Mouse (Mus musculus) forebrain, embryonic 16.5 days (tissue): ENCODE measurements around the gene Fam208a. TPM values are rescaled to one million over a fixed set of nuclear protein-coding genes. Genes with fewer than 3 reads are reported as not detected.

Source experiments
- ATAC-seq: fragments of 200-750 bp; cut with Nextera tagmentation; 2 replicates; pipeline ENCODE4 v1.8.0; 2017; ENCODE audit warnings: mild to moderate bottlenecking, moderate library complexity
- H3K27ac ChIP-seq: fragments of 300-500 bp; sonication (generic); 2 replicates; pipeline ENCODE4 v1.5.1; 2014; ENCODE audit warnings: low read length, control low read depth
- H3K27me3 ChIP-seq: fragments of 300-500 bp; sonication (generic); replicated peaks from 2 replicates; pipeline ENCODE4 v1.6.1; 2014; ENCODE audit warnings: low read length; ENCODE audit not compliant: control insufficient read depth, insufficient read depth
- H3K36me3 ChIP-seq: fragments of 300-500 bp; sonication (generic); 2 replicates; pipeline ENCODE4 v1.6.1; 2014; ENCODE audit not compliant: control insufficient read depth, insufficient read depth
- H3K4me1 ChIP-seq: fragments of 300-500 bp; sonication (generic); replicated peaks from 2 replicates; pipeline ENCODE4 v1.6.1; 2014; ENCODE audit warnings: low read length; ENCODE audit not compliant: control insufficient read depth, insufficient read depth
- H3K4me2 ChIP-seq: fragments of 300-500 bp; sonication (generic); 2 replicates; pipeline ENCODE4 v1.6.1; 2014; ENCODE audit warnings: mild to moderate bottlenecking, low read length, control low read depth
- H3K4me3 ChIP-seq: fragments of 300-500 bp; sonication (generic); replicated peaks from 2 replicates; pipeline ENCODE4 v1.5.1; 2014; ENCODE audit warnings: mild to moderate bottlenecking, low read length, control low read depth
- H3K9ac ChIP-seq: fragments of 300-500 bp; sonication (generic); replicated peaks from 2 replicates; pipeline ENCODE4 v1.6.1; 2014; ENCODE audit warnings: low read depth, low read length, control low read depth
- H3K9me3 ChIP-seq: fragments of 300-500 bp; sonication (generic); 2 replicates; pipeline ENCODE4 v1.6.1; 2016; ENCODE audit warnings: low read length; ENCODE audit not compliant: control insufficient read depth
- WGBS: fragments of 180-500 bp; shearing (Covaris S2); extraction: QIAGEN DNeasy Blood & Tissue Kit; methylation state at CpG from one replicate; pipeline ENCODE4 v1.1.7; 2014; 5-methylcytosine and 5-hydroxymethylcytosine counted together
- microRNA-seq: library from miRNA; unstranded; fragments of <30 nt; microRNA quantifications from one replicate; pipeline ENCODE4, GENCODE M21; 2017
- polyA plus RNA-seq: library from polyadenylated mRNA; unstranded; fragments of >200 nt; fragmentation: Nextera tagmentation; extraction: Ambion mirVana; gene quantifications from 2 replicates; pipeline ENCODE4 v1.2.1, GENCODE M21; 2015

Gene Fam208a
- polyA plus RNA-seq, 1 experiment from 2014 or later, result 17.4 TPM

DNA sequence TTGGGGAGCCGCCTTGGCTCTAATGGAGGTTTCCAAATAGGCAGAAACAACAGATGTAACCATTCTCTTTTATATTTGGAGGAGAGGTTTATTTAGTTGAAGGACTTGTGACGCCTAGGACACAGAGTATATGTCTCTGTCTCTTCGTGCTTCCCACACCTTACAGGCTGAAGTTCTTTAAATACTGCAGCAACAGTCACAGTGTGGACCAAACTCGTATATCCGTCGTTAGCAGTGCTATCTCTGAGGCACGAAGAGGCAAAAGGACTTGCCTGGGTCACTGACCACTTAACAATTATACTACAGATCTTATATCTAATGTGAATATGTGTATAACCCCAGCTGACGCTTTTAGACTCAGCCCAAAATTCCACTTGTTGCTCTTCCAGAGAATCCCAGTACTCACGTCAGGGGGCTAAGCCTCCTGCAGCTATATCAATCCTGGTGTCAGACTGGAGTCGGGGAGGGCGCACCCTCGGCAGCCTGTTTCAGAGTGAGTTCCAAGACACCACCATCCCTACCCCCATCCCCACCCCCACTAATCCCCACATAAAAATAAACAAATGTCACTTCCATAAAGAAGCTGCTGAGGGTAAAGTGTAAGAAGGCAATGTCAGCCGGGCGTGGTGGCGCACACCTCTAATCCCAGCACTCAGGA is 80.1 kb downstream of the Fam208a start:
- peaks cover 10% of the 10 kb centered on the region for H3K4me1 ChIP-seq
- H3K9me3 ChIP-seq, result no peaks in the 10 kb centered on the region
- H3K9ac ChIP-seq, result peak overlapping the region; percentile 89
- 35% methylated on average over 15 of the region's 15 CpGs for WGBS
- peak overlapping the region; percentile 93 for H3K4me3 ChIP-seq
- peak; percentile 74 for ATAC-seq
- H3K27me3 ChIP-seq, result no peaks in the 10 kb centered on the region
- no peaks in the 10 kb centered on the region; the same call in 1 of the 2 replicates for H3K36me3 ChIP-seq
- H3K27ac ChIP-seq, result peak overlapping the region; percentile 56
- H3K4me2 ChIP-seq, result peak overlapping the region; percentile 72

DNA sequence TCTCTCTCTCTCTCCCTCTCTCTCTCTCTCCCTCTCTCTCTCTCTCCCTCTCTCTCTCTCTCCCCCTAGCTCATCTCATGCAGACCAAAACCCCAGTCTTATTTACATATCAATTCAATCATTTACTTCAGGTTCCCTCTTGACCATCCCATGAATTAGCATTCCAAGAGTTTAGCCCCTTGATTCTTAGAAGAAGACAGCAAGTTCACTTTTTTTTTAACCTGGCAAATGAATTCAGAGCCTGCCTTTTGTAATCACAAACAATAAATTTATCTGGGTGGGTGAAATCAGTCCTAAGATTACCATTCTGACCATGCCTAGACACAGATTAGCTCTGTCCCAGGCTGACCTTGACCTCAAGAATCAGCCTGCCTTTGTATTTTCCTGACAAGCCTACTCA is 95.9 kb downstream of the Fam208a start:
- no peaks in the 10 kb centered on the region for H3K27me3 ChIP-seq
- no peaks in the 10 kb centered on the region for H3K4me1 ChIP-seq
- no peak for ATAC-seq
- no peak overlapping the region for H3K9ac ChIP-seq
- H3K36me3 ChIP-seq, result no peaks in the 10 kb centered on the region
- H3K9me3 ChIP-seq, result no peaks in the 10 kb centered on the region; the same call in 1 of the 2 replicates
- H3K4me3 ChIP-seq, result no peak overlapping the region
- H3K27ac ChIP-seq, result no peak overlapping the region
- no peak overlapping the region for H3K4me2 ChIP-seq

Small RNAs within 50 kb of the gene (microRNA-seq; reads per million reads assigned to microRNA genes)
- gene Gm23633, result not detected

Other genes with a start within 250 kb of the Fam208a start
- gene Ccdc66, start 79.6 kb downstream of the Fam208a start, polyA plus RNA-seq, result 12.8 and 16.1 TPM in 2 replicates
- gene Erc2, start 193.6 kb downstream of the Fam208a start, polyA plus RNA-seq, result 62.2 and 78.0 TPM in 2 replicates